Mouse (Mus musculus) lung, adult 2 months (tissue): ENCODE results near the gene Chst10. TPM values are rescaled to one million over a fixed set of nuclear protein-coding genes. Genes with fewer than 3 reads are reported as not detected.

Experiments used
- DNase-seq: peaks from one replicate; pipeline ENCODE4 v3.0.0; 2022
- H3K4me1 ChIP-seq: fragments of 200-500 bp; 2 replicates; pipeline ENCODE4 v1.6.1; 2011; ENCODE audit warnings: low read length; ENCODE audit not compliant: control insufficient read depth, insufficient read depth
- H3K4me3 ChIP-seq: fragments of 200-500 bp; replicated peaks from 2 replicates; pipeline ENCODE3; 2011; ENCODE audit warnings: low read depth, mild to moderate bottlenecking, control low read depth, low read length; ENCODE audit errors: extremely low read depth
- CTCF ChIP-seq: fragments of 200-500 bp; IDR thresholded peaks from 2 replicates; pipeline ENCODE4 v1.5.1; 2011; ENCODE audit warnings: mild to moderate bottlenecking, low read length, control low read depth; ENCODE audit not compliant: insufficient read depth
- POLR2A ChIP-seq: fragments of 200-500 bp; IDR thresholded peaks from 2 replicates; pipeline ENCODE4 v1.6.1; 2011; ENCODE audit warnings: low read depth, mild to moderate bottlenecking, control low read depth, low read length, borderline replicate concordance; ENCODE audit errors: extremely low read depth
- WGBS: fragments of 180-500 bp; shearing (Covaris S2); methylation state at CpG from one replicate; pipeline ENCODE4 v1.1.7; 2018; 5-methylcytosine and 5-hydroxymethylcytosine counted together
- polyA plus RNA-seq: library from polyadenylated mRNA; depleted of rRNA; stranded (reverse); fragments of >200 nt; gene quantifications from 2 replicates; pipeline ENCODE4 v1.2.3, GENCODE M21; 2012

The Chst10 gene
- polyA plus RNA-seq, 1 experiment = 0.32 TPM

- TF ChIP-seq CTCF (no peak), POLR2A (no peak)
- no peak overlapping the region for H3K4me3 ChIP-seq
- 73% methylated on average over 2 of the region's 2 CpGs for WGBS
- H3K4me1 ChIP-seq = no peaks in the 10 kb centered on the region
- DNase-seq = no peak
Measured at GRCm38 (mm10) chr1:38850650-38851049, 47.3 kb downstream of the Chst10 start.

GRCm38 (mm10) chr1:38848451-38849289 is 49.3 kb downstream of the Chst10 start:
- WGBS = 86% methylated on average over 2 of the region's 2 CpGs

GRCm38 (mm10) chr1:38847975-38848374 is 50.0 kb downstream of the Chst10 start:
- no peak for DNase-seq
- 57% methylated on average over 11 of the region's 11 CpGs for WGBS
- TF ChIP-seq CTCF = no peak
- TF ChIP-seq POLR2A = no peak
- Histone ChIP-seq H3K4me3 (no peak overlapping the region), H3K4me1 (no peaks in the 10 kb centered on the region)

More at GRCm38 (mm10) chr1:38848451-38849289, 49.3 kb downstream of the Chst10 start:
- Histone ChIP-seq H3K4me3 (no peak overlapping the region), H3K4me1 (no peaks in the 10 kb centered on the region)
- DNase-seq = no peak
- TF ChIP-seq CTCF = no peak
- no peak for TF ChIP-seq POLR2A

- DNase-seq = no peak
- WGBS = 75% methylated on average over 4 of the region's 4 CpGs
- TF ChIP-seq POLR2A = no peak
- TF ChIP-seq CTCF = no peak
- Histone ChIP-seq H3K4me3 (no peak overlapping the region), H3K4me1 (no peaks in the 10 kb centered on the region)
Measured at GRCm38 (mm10) chr1:38843275-38843674, 54.7 kb downstream of the Chst10 start.

GRCm38 (mm10) chr1:38842861-38843260 is 55.1 kb downstream of the Chst10 start:
- DNase-seq = no peak
- H3K4me3 ChIP-seq = no peak overlapping the region
- no peaks in the 10 kb centered on the region for H3K4me1 ChIP-seq
- WGBS = 87% methylated on average over 1 of the region's 1 CpGs
- TF ChIP-seq POLR2A (no peak), CTCF (no peak)

GRCm38 (mm10) chr1:38839944-38840343 is 58.0 kb downstream of the Chst10 start:
- no peak for DNase-seq
- Histone ChIP-seq H3K4me3 (no peak overlapping the region), H3K4me1 (peaks cover 2% of the 10 kb centered on the region; the same call in 1 of the 2 replicates)
- WGBS = 29% methylated on average over 1 of the region's 1 CpGs
- TF ChIP-seq POLR2A = no peak
- no peak for TF ChIP-seq CTCF

GRCm38 (mm10) chr1:38836477-38836872 is 61.5 kb downstream of the Chst10 start, which contains the start of gene Lonrf2:
TSS of gene Lonrf2 (minus strand) at chr1:38836711.
- 2% methylated on average over 46 of the region's 47 CpGs for WGBS
- no peak for TF ChIP-seq CTCF
- TF ChIP-seq POLR2A = no peak

GRCm38 (mm10) chr1:38835568-38836476 is 62.1 kb downstream of the Chst10 start:
- DNase-seq = no peak
- WGBS = 4% methylated on average over 103 of the region's 103 CpGs
- Histone ChIP-seq H3K4me3 (no peak overlapping the region), H3K4me1 (peaks cover 2% of the 10 kb centered on the region; the same call in 1 of the 2 replicates)
- no peak for TF ChIP-seq CTCF
- no peak for TF ChIP-seq POLR2A

More at GRCm38 (mm10) chr1:38836477-38836872, 61.5 kb downstream of the Chst10 start, which contains the start of gene Lonrf2:
- no peak for DNase-seq
- Histone ChIP-seq H3K4me1 (peaks cover 2% of the 10 kb centered on the region; the same call in 1 of the 2 replicates), H3K4me3 (no peak within 1 kb of the TSS)

- 38% methylated on average over 3 of the region's 3 CpGs for WGBS
- Histone ChIP-seq H3K4me1 (peaks cover 2% of the 10 kb centered on the region; the same call in 1 of the 2 replicates), H3K4me3 (no peak overlapping the region)
- DNase-seq = no peak
- no peak for TF ChIP-seq CTCF
- no peak for TF ChIP-seq POLR2A
Measured at GRCm38 (mm10) chr1:38834899-38835298, 63.1 kb downstream of the Chst10 start.

- WGBS = 80% methylated on average over 2 of the region's 2 CpGs
- TF ChIP-seq CTCF (no peak), POLR2A (no peak)
- no peaks in the 10 kb centered on the region for H3K4me1 ChIP-seq
Measured at GRCm38 (mm10) chr1:38824926-38825325, 73.0 kb downstream of the Chst10 start.

More at GRCm38 (mm10) chr1:38824926-38825325, 73.0 kb downstream of the Chst10 start:
- H3K4me3 ChIP-seq = no peak overlapping the region
- no peak for DNase-seq
